Mouse (Mus musculus) cerebellum, postnatal 14 days (tissue): ENCODE measurements around the gene 4930590J08Rik.

Experiments used
- DNase-seq, 2 experiments: peaks; one replicate each; pipeline ENCODE4 v3.0.0; 2021; ENCODE audit warnings: mixed read lengths in 2 of 2

Gene 4930590J08Rik

DNA sequence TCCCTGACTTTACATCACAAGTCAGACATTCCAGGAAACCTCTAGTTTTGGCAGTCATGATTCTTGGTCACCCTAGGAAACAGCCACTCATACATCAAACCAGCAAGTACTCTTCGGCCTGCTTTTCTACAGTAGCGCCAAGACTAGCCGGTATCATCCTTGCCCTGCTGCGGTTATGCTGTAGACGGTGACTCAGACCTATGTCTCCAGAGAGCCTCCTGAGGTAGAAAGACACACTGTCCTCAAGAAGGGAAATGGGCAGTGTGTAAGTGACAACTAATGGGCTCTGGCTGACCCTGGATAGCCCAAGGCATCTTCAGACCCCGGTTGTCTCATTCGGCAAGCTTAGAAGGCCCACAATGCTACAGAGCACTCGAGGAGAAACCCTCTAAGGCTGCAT, 62.5 kb downstream of the 4930590J08Rik start:
- no peak for DNase-seq

DNA sequence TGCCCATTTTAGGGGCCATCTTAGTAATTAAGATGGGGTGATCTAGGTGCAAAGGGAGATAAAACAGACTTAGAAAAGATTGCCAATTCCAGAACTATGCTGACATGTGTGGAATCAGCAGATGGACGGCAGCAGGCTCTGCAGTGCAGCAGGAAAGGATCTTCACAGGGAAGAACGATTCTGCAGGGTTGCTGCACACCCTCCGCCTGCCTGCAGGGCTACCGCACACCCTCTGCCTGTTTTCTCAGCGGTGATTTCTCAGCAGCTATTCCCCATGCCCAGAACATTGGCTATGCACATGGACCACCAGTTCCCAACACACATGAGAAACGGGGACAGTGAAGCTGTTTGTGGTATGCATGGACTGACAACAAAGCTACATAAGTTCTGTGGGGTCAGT, 63.4 kb downstream of the 4930590J08Rik start:
- peak in 1 of 2 experiments; percentile 34 for DNase-seq

DNA sequence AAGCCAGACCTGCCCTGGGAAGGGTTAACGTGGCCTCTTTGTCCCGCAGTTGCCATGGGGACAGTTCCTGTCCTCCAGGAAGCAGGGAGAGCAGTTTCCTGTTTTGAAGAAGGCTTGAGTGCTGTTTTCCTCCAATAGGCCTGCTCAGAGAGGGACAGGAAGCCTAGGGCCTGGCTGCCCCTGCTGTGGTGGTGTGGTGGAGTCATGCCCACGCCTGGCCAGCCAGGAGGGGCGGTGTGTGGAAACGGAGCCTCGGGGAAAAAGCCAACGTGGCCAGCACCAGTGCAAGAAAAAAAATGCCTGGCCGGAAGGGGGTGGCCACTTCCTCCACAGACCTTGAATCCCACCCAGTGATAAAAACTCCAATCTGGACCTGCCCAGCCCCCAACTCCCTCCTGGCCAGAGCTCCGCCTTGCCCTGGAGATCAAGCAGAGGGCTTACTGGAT, 69.6 kb downstream of the 4930590J08Rik start:
- no peak for DNase-seq

DNA sequence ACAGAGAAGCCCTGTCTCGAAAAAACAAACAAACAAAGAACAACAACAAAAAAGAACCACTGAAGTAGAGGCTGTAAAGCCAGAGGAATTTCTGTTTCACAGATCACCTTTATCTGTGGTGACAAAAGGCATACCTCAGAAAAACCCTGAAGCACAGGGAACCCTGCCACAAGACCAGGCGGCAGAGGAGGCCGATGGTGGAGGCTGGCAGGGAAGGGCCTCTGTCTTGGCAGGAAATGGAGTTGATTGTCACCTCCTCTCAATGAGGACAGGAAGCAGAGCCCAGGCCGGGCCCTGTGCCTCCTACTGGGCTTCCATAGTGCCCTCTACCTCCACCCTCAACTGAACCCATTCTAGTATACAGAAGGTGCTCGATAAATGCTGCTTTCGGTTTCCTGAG, 71.4 kb downstream of the 4930590J08Rik start:
- no peak for DNase-seq

DNA sequence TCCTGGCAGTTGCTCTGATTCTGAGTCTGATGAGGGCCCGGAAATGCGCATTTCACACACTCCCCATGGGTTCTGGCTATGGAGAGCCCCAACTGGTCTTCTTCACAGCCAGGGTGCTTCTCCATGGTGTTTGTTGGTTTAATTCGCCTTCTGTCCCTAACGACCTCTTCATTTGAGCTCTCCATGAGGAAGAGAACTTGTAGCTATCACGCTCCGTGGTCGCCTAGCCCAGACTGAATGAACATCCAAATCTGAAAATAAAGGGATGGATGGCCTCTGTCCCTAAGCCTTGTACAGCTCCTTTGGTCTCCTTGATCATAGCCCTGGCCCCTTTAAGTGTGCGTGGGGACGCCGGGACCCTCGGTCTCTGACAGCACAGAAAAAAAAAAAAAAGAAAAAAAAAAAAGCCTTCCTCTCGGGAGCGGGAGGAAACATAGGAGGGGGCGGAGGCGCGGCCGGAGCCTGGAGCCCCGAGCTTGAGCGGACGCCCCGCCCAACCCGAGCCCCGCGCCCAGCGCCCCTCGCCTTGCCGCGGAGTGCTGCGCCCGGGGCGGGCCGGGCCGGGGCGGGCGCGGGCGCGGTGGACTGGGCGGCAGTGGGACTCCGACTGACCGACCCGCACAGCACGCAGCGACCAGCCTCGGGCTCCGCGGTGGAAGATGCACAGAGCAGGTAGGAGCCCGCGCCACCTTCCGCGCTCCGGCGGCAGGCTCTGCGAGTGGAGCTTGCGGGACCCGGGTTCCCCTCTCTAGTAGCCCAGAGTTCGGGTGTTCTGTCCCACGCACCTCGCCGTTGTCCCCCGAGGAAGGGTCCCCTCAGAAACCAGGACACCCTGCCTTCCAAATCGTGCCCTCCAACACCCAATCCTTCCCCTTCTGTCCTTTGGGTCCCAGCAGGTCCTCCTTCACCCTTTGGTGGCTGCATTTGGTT, 76.0 kb downstream of the 4930590J08Rik start, which contains the start of gene Fgd5:
Gene Fgd5, plus strand, starts transcription at position 508 of the 930 bp plus-strand sequence.
- DNase-seq = peak; percentile 41 to 42

DNA sequence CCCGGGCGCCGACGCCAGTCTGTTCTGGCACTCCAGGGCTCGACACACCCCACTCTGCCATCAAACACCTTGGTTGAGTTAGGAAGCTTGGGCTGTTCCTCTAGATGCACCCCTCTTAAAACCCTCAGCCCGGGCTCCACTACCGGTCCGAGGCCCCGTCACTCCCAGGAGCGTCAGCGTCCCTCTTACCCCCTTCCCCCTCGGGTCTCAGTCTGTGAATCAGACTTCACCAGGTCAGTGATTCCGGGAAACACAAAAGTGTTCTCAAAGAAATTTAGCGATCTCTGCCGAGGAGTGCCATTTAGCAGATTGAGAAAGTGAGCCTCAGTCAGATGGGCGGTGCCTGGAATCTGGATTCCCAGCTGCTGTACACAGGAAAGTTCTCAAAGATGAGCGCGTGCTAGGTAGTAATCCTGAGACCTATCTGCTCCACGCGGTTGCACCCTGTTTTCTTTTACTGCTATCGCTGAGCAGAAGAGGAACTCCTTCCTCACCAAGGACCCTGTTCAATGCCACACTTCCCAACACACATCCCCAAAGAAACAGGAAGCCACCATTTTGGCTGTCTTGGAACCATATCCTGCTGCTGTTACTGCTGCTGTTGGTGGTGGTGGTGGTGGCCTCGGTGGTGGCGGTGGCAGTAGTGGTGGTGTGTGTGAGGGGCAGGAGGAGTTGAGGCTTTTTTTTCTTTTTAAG, 76.8 kb downstream of the 4930590J08Rik start:
- no peak for DNase-seq

DNA sequence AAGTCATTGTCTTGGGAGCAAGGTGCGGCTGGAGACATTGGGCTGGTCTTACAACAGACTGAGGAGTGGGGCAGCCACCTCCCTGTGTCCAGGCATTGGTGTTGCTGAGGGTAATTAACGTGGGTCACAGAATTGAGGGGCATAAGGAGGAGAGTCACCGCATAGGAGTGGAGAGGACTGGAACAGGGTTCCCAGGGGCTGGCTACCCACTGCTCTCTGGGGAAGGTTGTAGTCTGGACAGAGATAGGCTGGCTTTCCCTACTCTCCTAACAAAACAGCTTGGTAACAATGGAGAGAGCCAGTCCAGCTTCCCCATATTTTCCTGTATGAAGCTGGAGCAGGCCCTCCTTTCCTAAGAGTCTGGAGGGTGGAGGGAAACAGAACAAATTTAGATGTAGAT, 77.4 kb downstream of the 4930590J08Rik start:
- DNase-seq = no peak

DNA sequence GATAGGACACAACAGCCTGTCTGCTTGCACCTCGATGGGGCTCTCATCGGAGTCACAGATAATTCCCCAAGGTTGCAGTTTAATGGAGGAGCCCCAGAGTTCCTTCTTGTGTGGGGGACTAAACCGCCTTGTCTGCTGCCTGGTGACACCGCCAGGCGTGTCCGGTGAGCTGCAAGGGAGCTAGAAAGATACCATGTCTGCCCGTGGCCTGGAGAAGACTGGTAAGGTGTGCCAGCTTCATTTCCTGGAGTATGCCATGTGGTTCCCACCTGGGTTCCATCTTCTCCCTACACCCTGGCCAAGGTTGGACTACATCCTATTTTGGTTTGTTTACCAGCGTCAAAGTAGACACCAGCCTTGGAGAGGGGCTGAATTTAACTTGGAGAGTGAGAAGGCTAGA, 87.5 kb downstream of the 4930590J08Rik start:
- DNase-seq = peak in 1 of 2 experiments; percentile 69

DNA sequence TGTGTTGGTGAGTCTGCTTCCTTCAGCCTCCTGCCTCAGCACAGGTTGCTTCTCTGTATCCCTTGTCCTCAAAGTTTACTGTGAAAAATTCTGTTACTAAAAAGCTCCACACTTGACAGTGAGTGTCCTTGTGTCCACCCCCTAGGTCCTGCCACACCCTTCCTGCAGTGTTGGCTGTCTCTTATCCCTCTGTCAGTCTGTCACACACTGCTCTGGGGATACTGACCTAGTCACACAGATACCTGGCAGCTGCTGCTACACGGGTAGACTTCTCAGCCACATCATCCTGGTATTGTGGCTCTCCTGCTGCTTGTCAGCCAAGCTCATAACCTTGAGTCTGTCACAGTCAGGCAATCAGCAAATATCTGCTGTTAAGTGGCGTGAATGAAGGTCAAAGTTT, 90.2 kb downstream of the 4930590J08Rik start:
- no peak for DNase-seq

DNA sequence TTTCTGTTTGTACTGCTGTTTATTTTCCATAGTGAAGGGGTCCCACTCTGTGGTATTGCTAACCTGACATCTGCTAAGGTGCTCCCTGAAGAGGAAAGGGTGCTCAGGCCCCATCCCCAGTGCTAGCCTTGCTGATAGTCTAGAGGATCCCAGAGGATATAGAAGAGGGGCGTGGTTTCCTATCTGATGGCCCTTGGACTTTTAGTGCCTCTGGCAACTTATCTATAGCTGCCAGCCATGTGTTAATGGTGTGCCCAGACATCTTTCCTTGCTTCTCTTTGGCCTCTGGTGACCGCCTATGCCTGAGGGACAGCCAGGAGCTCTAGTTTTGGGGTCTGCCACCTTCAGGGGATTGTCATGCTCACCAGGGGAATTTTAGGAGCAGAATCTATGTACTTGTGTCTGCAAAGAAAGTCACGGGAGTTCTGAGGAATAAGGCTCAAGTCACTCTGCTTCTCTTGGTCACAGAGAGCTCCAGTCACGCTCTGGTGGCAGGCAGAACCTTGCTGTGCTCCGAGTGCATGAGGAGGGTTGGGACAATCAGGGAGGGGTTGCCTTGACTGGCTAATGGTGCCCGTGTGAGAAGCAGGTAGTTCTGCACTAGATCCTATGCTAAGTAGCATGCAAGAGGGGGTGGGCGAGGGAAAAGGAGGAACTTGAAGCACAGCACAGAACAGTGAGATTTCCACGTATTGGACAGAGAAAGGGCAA, 91.3 kb downstream of the 4930590J08Rik start:
- DNase-seq = no peak

DNA sequence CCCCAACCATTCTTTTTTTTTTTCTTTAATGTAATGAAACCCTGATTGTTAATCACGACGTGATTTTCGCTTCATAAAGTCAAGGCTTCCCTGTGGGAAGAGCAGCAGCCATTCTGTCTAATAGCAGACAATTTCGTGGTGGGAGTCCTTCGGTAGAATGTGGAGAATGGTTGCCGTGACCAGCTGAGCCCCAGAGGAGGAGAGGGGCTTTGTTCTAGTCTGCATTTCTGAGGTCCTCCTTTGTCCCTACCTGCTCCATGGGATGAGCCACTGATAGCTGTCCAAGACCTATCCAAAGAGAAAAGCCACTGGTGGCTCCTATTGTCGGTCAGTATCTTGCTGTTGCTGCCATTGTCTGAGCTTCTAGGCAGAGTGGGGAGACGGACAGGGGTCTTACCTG, 93.5 kb downstream of the 4930590J08Rik start:
- DNase-seq = no peak
